Mouse (Mus musculus) liver, embryonic 16.5 days (tissue): ENCODE results near the gene Rab4b. TPM values are rescaled to one million over a fixed set of nuclear protein-coding genes. Genes with fewer than 3 reads are reported as not detected.

Experiments
- ATAC-seq: fragments of 200-750 bp; cut with Nextera tagmentation; 2 replicates; pipeline ENCODE4 v1.8.0; 2017; ENCODE audit warnings: low read depth, mild to moderate bottlenecking, moderate number of reproducible peaks, moderate library complexity
- H3K27ac ChIP-seq: fragments of 300-500 bp; sonication (generic); 2 replicates; pipeline ENCODE4 v1.5.1; 2014; ENCODE audit warnings: mild to moderate bottlenecking, low read length
- H3K27me3 ChIP-seq: fragments of 300-500 bp; sonication (generic); 2 replicates; pipeline ENCODE4 v1.6.1; 2014; ENCODE audit warnings: low read depth, low read length, mixed read lengths; ENCODE audit not compliant: control insufficient read depth, insufficient read depth
- H3K36me3 ChIP-seq: fragments of 300-500 bp; sonication (generic); 2 replicates; pipeline ENCODE4 v1.6.1; 2014; ENCODE audit warnings: mild to moderate bottlenecking; ENCODE audit not compliant: control insufficient read depth, insufficient read depth
- H3K4me1 ChIP-seq: fragments of 300-500 bp; sonication (generic); 2 replicates; pipeline ENCODE4 v1.6.1; 2014; ENCODE audit warnings: low read depth, low read length, mixed read lengths; ENCODE audit not compliant: control insufficient read depth
- H3K4me2 ChIP-seq: fragments of 300-500 bp; sonication (generic); 2 replicates; pipeline ENCODE4 v1.6.1; 2014; ENCODE audit warnings: low read depth, low read length, mixed read lengths
- H3K4me3 ChIP-seq: fragments of 300-500 bp; sonication (generic); 2 replicates; pipeline ENCODE4 v1.5.1; 2014; ENCODE audit warnings: low read depth, mild to moderate bottlenecking, low read length
- H3K9ac ChIP-seq: fragments of 300-500 bp; sonication (generic); 2 replicates; pipeline ENCODE4 v1.6.1; 2014; ENCODE audit warnings: low read depth, low read length
- H3K9me3 ChIP-seq: fragments of 300-500 bp; sonication (generic); replicated peaks from 2 replicates; pipeline ENCODE4 v1.6.1; 2016; ENCODE audit warnings: low read length; ENCODE audit not compliant: control insufficient read depth
- WGBS: fragments of 180-500 bp; shearing (Covaris S2); extraction: QIAGEN DNeasy Blood & Tissue Kit; methylation state at CpG from one replicate; pipeline ENCODE4 v1.1.7; 2014; ENCODE audit not compliant: insufficient replicate concordance; 5-methylcytosine and 5-hydroxymethylcytosine counted together
- polyA plus RNA-seq: library from polyadenylated mRNA; unstranded; fragments of >200 nt; fragmentation: Nextera tagmentation; extraction: Ambion mirVana; gene quantifications from 2 replicates; pipeline ENCODE4 v1.2.1, GENCODE M21; 2015

Rab4b gene
- 21.2 and 22.3 TPM in 2 replicates for polyA plus RNA-seq

GRCm38 (mm10) chr7:27178324-27179216 lies at the start of gene Rab4b:
Rab4b (minus strand) TSS chr7:27178896.
- H3K27ac ChIP-seq, result peak within 1 kb of the TSS; percentile 91
- peak within 1 kb of the TSS; percentile 77 for H3K4me2 ChIP-seq
- H3K36me3 ChIP-seq, result no peaks in the 10 kb centered on the region
- no peaks in the 10 kb centered on the region for H3K27me3 ChIP-seq
- H3K9ac ChIP-seq, result peak within 1 kb of the TSS; percentile 77
- under 1% methylated on average over 53 of the region's 53 CpGs for WGBS
- peaks cover 19% of the 10 kb centered on the region for H3K4me1 ChIP-seq
- peak; percentile 95 for ATAC-seq
- peak within 1 kb of the TSS; percentile 89 for H3K4me3 ChIP-seq
- no peaks in the 10 kb centered on the region for H3K9me3 ChIP-seq

- H3K4me1 ChIP-seq, result peaks cover 48% of the 10 kb centered on the region
- no peaks in the 10 kb centered on the region for H3K9me3 ChIP-seq
- H3K27ac ChIP-seq, result peak within 1 kb of the TSS; percentile 79
- no peaks in the 10 kb centered on the region for H3K36me3 ChIP-seq
- peak within 1 kb of the TSS; percentile 91 for H3K4me2 ChIP-seq
- 0% methylated on average over 48 of the region's 49 CpGs for whole genome bisulfite sequencing
- peak within 1 kb of the TSS; percentile 92 for H3K4me3 ChIP-seq
- no peaks in the 10 kb centered on the region for H3K27me3 ChIP-seq
- peak within 1 kb of the TSS; percentile 91 for H3K9ac ChIP-seq
- peak; percentile 81 for ATAC-seq
Measured at GRCm38 (mm10) chr7:27228281-27228821, 49.7 kb upstream of the Rab4b start, which contains the start of gene Itpkc. Itpkc (minus strand) TSS chr7:27228661.

DNA sequence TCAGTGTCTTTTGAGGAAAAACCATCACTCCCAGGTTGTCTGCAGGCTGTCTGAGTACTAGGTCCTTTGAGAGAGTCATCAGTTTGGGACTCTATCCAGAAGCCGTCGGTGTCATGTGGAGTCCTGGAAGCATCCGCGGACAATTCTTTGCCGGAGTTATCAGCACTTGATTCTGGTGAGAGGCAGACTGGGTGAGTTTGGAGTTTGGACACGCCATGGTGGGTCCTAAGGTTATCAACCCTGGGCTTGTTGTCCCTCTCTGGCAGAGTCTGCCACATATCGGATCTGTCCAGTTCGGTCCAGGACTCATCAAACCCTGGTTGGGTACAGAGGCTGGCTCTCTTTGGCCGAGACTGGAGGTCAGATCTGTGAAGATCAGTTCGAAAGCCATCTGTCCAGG lies 49.0 kb upstream of the Rab4b start:
- Histone ChIP-seq H3K9me3 (no peaks in the 10 kb centered on the region), H3K4me3 (peak overlapping the region; percentile 92), H3K27ac (peak overlapping the region; percentile 76), H3K27me3 (no peaks in the 10 kb centered on the region), H3K9ac (peak overlapping the region; percentile 91), H3K4me2 (peak overlapping the region; percentile 91), H3K4me1 (peaks cover 53% of the 10 kb centered on the region), H3K36me3 (no peaks in the 10 kb centered on the region)
- 11% methylated on average over 10 of the region's 10 CpGs for WGBS
- no peak for ATAC-seq

GRCm38 (mm10) chr7:27227276-27227675 lies 48.6 kb upstream of the Rab4b start:
- Histone ChIP-seq H3K27me3 (no peaks in the 10 kb centered on the region), H3K27ac (no peak overlapping the region), H3K4me1 (peaks cover 52% of the 10 kb centered on the region)

GRCm38 (mm10) chr7:27224877-27225575 lies 46.3 kb upstream of the Rab4b start:
- Histone ChIP-seq H3K9ac (0 out of 2 replicates have a peak overlapping the region, but pooled peaks have one; percentile 13), H3K36me3 (no peaks in the 10 kb centered on the region), H3K9me3 (no peaks in the 10 kb centered on the region), H3K4me3 (no peak overlapping the region), H3K4me2 (no peak overlapping the region), H3K27me3 (no peaks in the 10 kb centered on the region), H3K27ac (no peak overlapping the region), H3K4me1 (peaks cover 58% of the 10 kb centered on the region)
- ATAC-seq, result no peak
- WGBS, result 74% methylated on average over 11 of the region's 11 CpGs

More at GRCm38 (mm10) chr7:27227276-27227675, 48.6 kb upstream of the Rab4b start:
- no peaks in the 10 kb centered on the region for H3K36me3 ChIP-seq
- H3K9me3 ChIP-seq, result no peaks in the 10 kb centered on the region
- ATAC-seq, result no peak
- 39% methylated on average over 9 of the region's 9 CpGs for WGBS
- H3K9ac ChIP-seq, result peak overlapping the region; percentile 4
- H3K4me3 ChIP-seq, result peak overlapping the region; percentile 92
- peak overlapping the region; percentile 91 for H3K4me2 ChIP-seq

- H3K4me1 ChIP-seq, result peaks cover 48% of the 10 kb centered on the region
- no peaks in the 10 kb centered on the region for H3K36me3 ChIP-seq
- H3K27me3 ChIP-seq, result no peaks in the 10 kb centered on the region
- H3K9me3 ChIP-seq, result no peaks in the 10 kb centered on the region
- WGBS, result 30% methylated on average over 1 of the region's 1 CpGs
- ATAC-seq, result no peak; the same call in 1 of the 2 replicates
- no peak overlapping the region for H3K4me3 ChIP-seq
- H3K9ac ChIP-seq, result no peak overlapping the region
- H3K4me2 ChIP-seq, result no peak overlapping the region
- no peak overlapping the region for H3K27ac ChIP-seq
Measured at GRCm38 (mm10) chr7:27222538-27222937, 43.8 kb upstream of the Rab4b start.

DNA sequence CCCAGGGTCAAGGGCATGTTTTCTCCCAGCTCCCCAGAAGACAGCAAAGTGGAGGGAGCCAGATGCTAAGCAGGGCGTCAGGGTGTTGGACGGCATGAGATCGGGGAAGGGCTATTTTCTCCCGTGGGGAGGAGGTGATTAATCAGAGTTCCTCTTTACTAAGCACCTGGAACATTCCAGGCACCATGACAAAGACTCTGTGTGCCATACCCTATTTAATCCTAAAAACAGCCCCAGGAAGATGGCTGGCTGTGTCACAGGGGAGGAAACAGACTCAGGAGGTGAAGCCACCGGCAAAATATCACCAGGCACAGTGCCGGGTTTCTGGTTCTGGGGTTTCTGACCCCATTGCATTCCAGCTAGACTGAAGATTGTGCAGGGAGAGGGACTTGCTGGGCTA lies 43.2 kb upstream of the Rab4b start:
- H3K9me3 ChIP-seq, result no peaks in the 10 kb centered on the region
- H3K4me2 ChIP-seq, result no peak overlapping the region
- WGBS, result 65% methylated on average over 6 of the region's 6 CpGs
- H3K9ac ChIP-seq, result no peak overlapping the region
- H3K4me3 ChIP-seq, result no peak overlapping the region
- ATAC-seq, result no peak
- no peak overlapping the region for H3K27ac ChIP-seq
- no peaks in the 10 kb centered on the region for H3K27me3 ChIP-seq
- no peaks in the 10 kb centered on the region for H3K36me3 ChIP-seq
- peaks cover 43% of the 10 kb centered on the region for H3K4me1 ChIP-seq

DNA sequence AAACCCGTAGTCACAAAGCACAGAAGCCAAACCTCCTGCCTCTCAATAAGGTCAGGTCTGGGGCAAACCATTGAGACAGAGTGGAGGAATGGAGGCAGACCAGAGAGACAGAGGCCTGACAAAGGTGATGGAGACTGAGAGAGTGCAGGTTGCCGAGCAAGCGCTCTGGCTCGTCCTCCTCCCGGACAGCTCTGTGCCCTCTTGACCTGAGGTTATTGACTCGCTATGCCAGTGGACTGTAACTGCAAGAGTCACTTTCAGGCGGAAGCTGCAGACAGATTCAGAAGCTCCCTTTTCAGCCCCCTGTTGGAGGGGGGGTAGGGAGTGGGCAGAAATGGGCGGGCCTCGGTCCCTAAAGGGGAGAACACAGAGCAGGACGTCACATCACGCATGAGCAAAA lies 41.2 kb upstream of the Rab4b start:
- H3K9me3 ChIP-seq, result no peaks in the 10 kb centered on the region
- no peaks in the 10 kb centered on the region for H3K27me3 ChIP-seq
- whole genome bisulfite sequencing, result 65% methylated on average over 11 of the region's 11 CpGs
- H3K36me3 ChIP-seq, result no peaks in the 10 kb centered on the region
- no peak overlapping the region for H3K9ac ChIP-seq
- H3K4me2 ChIP-seq, result no peak overlapping the region
- H3K27ac ChIP-seq, result 0 out of 2 replicates have a peak overlapping the region, but pooled peaks have one; percentile 35
- ATAC-seq, result peak; percentile 80
- H3K4me3 ChIP-seq, result no peak overlapping the region
- peaks cover 24% of the 10 kb centered on the region for H3K4me1 ChIP-seq
